12 mouse cellular contexts compared by ENCODE assay signal in the genomic region with DNA sequence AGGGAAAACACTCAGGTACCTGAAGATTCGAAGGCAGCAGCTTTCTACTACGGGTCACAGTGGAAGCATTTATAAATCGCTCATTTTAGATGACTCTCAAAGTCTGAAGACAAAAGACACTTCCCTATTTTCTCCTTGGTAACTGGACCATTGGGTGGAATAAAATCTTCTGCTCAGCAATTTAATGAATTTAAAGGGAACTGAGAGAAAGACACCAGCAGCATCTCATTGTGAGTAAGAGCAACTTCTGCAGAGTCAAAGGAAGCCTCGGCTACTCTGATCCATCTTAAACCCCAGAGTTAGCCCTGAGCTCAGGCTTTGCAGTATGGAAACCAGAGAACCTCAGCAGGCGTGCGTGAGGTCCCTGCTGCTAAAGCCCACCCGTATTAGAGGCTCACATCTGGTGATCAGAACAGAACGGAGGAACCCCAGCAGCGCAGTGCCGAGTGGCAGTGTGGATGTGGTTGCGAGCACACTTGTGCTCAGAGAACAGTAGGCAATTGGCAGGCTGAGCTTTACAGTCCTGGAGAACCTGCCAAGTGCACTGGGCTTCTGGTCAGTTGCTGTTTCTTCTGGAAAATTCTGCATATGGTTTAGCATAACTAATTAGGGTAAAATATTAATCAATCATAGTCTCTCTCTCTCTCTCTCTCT.
DNase-seq lines count a peak whose midpoint lies in the region; ATAC-seq and TF ChIP-seq lines count a peak whose summit lies in the region.
"Had no signal": no experiment of that assay in that cellular context is flagged by ENCODE, and none has a peak within 500 bp of the region (broad histone marks: within the 10 kb centered on the region; RNA-seq: fewer than 3 reads in every experiment).

No protein-coding gene starts in this region.

- peak overlapping the region; percentile 53 for H3K27ac ChIP-seq in gastrocnemius, adult 2 months
- no peak overlapping the region for H3K27ac ChIP-seq in midbrain, embryonic 15.5 days
- no peak overlapping the region for H3K27ac ChIP-seq in midbrain, embryonic 10.5 days (replicated peaks)
- no peak overlapping the region; the same call in 1 of the 2 replicates for H3K27ac ChIP-seq in limb, embryonic 15.5 days
- no peak overlapping the region for H3K27ac ChIP-seq in intestine, embryonic 15.5 days
- H3K27ac ChIP-seq: embryonic facial prominence, embryonic 15.5 days; neural tube, embryonic 13.5 days had no signal

- peak; percentile 30 for DNase-seq in gastrocnemius, adult 2 months
- no peak for DNase-seq in gastrocnemius, postnatal 36 days
- no peak for DNase-seq in midbrain, embryonic 10.5 days (ENCODE audit: low spot score)
- peak; percentile 34 for DNase-seq in kidney, adult 18-20 months
- no peak for DNase-seq in thymus, postnatal 36 days
- DNase-seq: heart, postnatal 14 days had no signal

- no peaks in the 10 kb centered on the region for H3K9me3 ChIP-seq in midbrain, embryonic 15.5 days
- no peaks in the 10 kb centered on the region for H3K9me3 ChIP-seq in midbrain, embryonic 10.5 days (replicated peaks)
- H3K9me3 ChIP-seq in limb, embryonic 15.5 days: no peaks in the 10 kb centered on the region
- H3K9me3 ChIP-seq in intestine, embryonic 15.5 days: no peaks in the 10 kb centered on the region
- H3K9me3 ChIP-seq: embryonic facial prominence, embryonic 15.5 days; neural tube, embryonic 13.5 days had no signal

- H3K4me3 ChIP-seq in gastrocnemius, adult 2 months: no peak overlapping the region
- H3K4me3 ChIP-seq in midbrain, embryonic 15.5 days: no peak overlapping the region
- H3K4me3 ChIP-seq in midbrain, embryonic 10.5 days: no peak overlapping the region
- H3K4me3 ChIP-seq in limb, embryonic 15.5 days: no peak overlapping the region
- H3K4me3 ChIP-seq in intestine, embryonic 15.5 days (replicated peaks): no peak overlapping the region
- H3K4me3 ChIP-seq: embryonic facial prominence, embryonic 15.5 days; neural tube, embryonic 13.5 days had no signal

- H3K4me2 ChIP-seq in midbrain, embryonic 15.5 days: no peak overlapping the region
- 0 out of 2 replicates have a peak overlapping the region, but pooled peaks have one; percentile 4 for H3K4me2 ChIP-seq in limb, embryonic 15.5 days
- no peak overlapping the region for H3K4me2 ChIP-seq in intestine, embryonic 15.5 days (replicated peaks)
- H3K4me2 ChIP-seq: embryonic facial prominence, embryonic 15.5 days; neural tube, embryonic 13.5 days had no signal

- peak; percentile 24; the same call in 1 of the 2 replicates for ATAC-seq in midbrain, embryonic 15.5 days (replicated peaks)
- ATAC-seq in limb, embryonic 15.5 days (ENCODE audit: insufficient number of reproducible peaks, low FRiP score, low TSS enrichment, low read depth): no peak
- no peak for ATAC-seq in intestine, embryonic 15.5 days

- intact Hi-C loops in gastrocnemius, adult 2 months (cut with DNase I): loop anchor here (5.0 kb wide), 1 partner anchor 61 kb away; the partner anchor contains the start of gene Stxbp6
- intact Hi-C loops in gastrocnemius, postnatal 36 days (cut with DNase I): no loop called here

- no peaks in the 10 kb centered on the region for H3K27me3 ChIP-seq in midbrain, embryonic 15.5 days (replicated peaks)
- no peaks in the 10 kb centered on the region for H3K27me3 ChIP-seq in midbrain, embryonic 10.5 days (ENCODE audit: low read depth, poor library complexity, severe bottlenecking)
- H3K27me3 ChIP-seq in limb, embryonic 15.5 days: no peaks in the 10 kb centered on the region
- H3K27me3 ChIP-seq in intestine, embryonic 15.5 days (replicated peaks): no peaks in the 10 kb centered on the region
- H3K27me3 ChIP-seq: CH12.LX; embryonic facial prominence, embryonic 15.5 days; neural tube, embryonic 13.5 days had no signal

- 66% methylated on average over 11 of the region's 11 CpGs for WGBS in midbrain, embryonic 15.5 days
- WGBS in midbrain, embryonic 10.5 days: 65% methylated on average over 11 of the region's 11 CpGs
- 42% methylated on average over 11 of the region's 11 CpGs for WGBS in limb, embryonic 15.5 days
- WGBS in intestine, embryonic 15.5 days: 88% methylated on average over 11 of the region's 11 CpGs

- H3K9ac ChIP-seq in midbrain, embryonic 15.5 days: no peak overlapping the region
- H3K9ac ChIP-seq in limb, embryonic 15.5 days: no peak overlapping the region
- H3K9ac ChIP-seq in intestine, embryonic 15.5 days: no peak overlapping the region
- H3K9ac ChIP-seq: embryonic facial prominence, embryonic 15.5 days; neural tube, embryonic 13.5 days had no signal

- TF ChIP-seq CTCF in gastrocnemius, adult 2 months (IDR thresholded peaks at IDR 0.05): no peak

- no peaks in the 10 kb centered on the region for H3K36me3 ChIP-seq in midbrain, embryonic 15.5 days (replicated peaks)
- no peaks in the 10 kb centered on the region for H3K36me3 ChIP-seq in midbrain, embryonic 10.5 days
- H3K36me3 ChIP-seq in limb, embryonic 15.5 days: no peaks in the 10 kb centered on the region
- H3K36me3 ChIP-seq in intestine, embryonic 15.5 days: no peaks in the 10 kb centered on the region
- H3K36me3 ChIP-seq: embryonic facial prominence, embryonic 15.5 days; neural tube, embryonic 13.5 days had no signal

- no peaks in the 10 kb centered on the region for H3K4me1 ChIP-seq in midbrain, embryonic 15.5 days
- 0 out of 2 replicates have a peak, but pooled peaks cover 3% of the 10 kb centered on the region for H3K4me1 ChIP-seq in midbrain, embryonic 10.5 days
- H3K4me1 ChIP-seq in limb, embryonic 15.5 days: peaks cover 21% of the 10 kb centered on the region
- H3K4me1 ChIP-seq in intestine, embryonic 15.5 days (replicated peaks): 0 out of 2 replicates have a peak, but pooled peaks cover 6% of the 10 kb centered on the region

Comparison
In these comparisons a context has a peak if more than half of its experiments do, and no peak if none do; other contexts are left out.
1. DNase-seq: peak in gastrocnemius, adult 2 months (single experiment) and kidney, adult 18-20 months (single experiment); none in gastrocnemius, postnatal 36 days (0 of 2), midbrain, embryonic 10.5 days (single experiment) and thymus, postnatal 36 days (0 of 2).